Mouse (Mus musculus) ES-E14 (cell line): ENCODE measurements around the gene Kcnt2.

Source experiments
- HCFC1 ChIP-seq: IDR thresholded peaks from 2 replicates; pipeline ENCODE4 v1.6.1; 2012; ENCODE audit warnings: low read length, inconsistent platforms, borderline replicate concordance; ENCODE audit not compliant: insufficient read depth
- ZC3H11A ChIP-seq: IDR thresholded peaks from 2 replicates; pipeline ENCODE4 v1.6.1; 2012; ENCODE audit warnings: low read depth, mild to moderate bottlenecking, inconsistent platforms, low read length, borderline replicate concordance

GRCm38 (mm10) chr1:140333702-140334101, 87.7 kb downstream of the Kcnt2 start:
- no peak for TF ChIP-seq ZC3H11A
- TF ChIP-seq HCFC1 = no peak
